Mouse (Mus musculus) testis, postnatal 10 days (tissue): ENCODE results near the gene Rnase12.

Source experiments
- DNase-seq: peaks from one replicate; pipeline ENCODE4 v3.0.0; 2021; ENCODE audit warnings: low spot score

Rnase12 gene

GRCm38 (mm10) chr14:51085086-51085485, 27.6 kb upstream of the Rnase12 start:
- DNase-seq = no peak

- no peak for DNase-seq
Measured at GRCm38 (mm10) chr14:51083805-51084204, 26.3 kb upstream of the Rnase12 start.

GRCm38 (mm10) chr14:51082599-51083581, 25.4 kb upstream of the Rnase12 start:
- peak; percentile 61 for DNase-seq

- DNase-seq = no peak
Measured at GRCm38 (mm10) chr14:51081035-51081434, 23.6 kb upstream of the Rnase12 start.

- DNase-seq = no peak
Measured at GRCm38 (mm10) chr14:51079180-51079579, 21.7 kb upstream of the Rnase12 start.

- DNase-seq = no peak
Measured at GRCm38 (mm10) chr14:51074335-51074734, 16.9 kb upstream of the Rnase12 start, which contains the start of gene Olfr750. Olfr750 (minus strand) TSS chr14:51074435.

- peak; percentile 58 for DNase-seq
Measured at GRCm38 (mm10) chr14:51069617-51070016, 12.2 kb upstream of the Rnase12 start.

GRCm38 (mm10) chr14:51068956-51069355, 11.5 kb upstream of the Rnase12 start:
- no peak for DNase-seq

GRCm38 (mm10) chr14:51060761-51061160, 3.3 kb upstream of the Rnase12 start:
- no peak for DNase-seq

GRCm38 (mm10) chr14:51054243-51055237, 2.9 kb downstream of the Rnase12 start:
- DNase-seq = no peak

GRCm38 (mm10) chr14:51053176-51053575, 4.3 kb downstream of the Rnase12 start:
- no peak for DNase-seq

GRCm38 (mm10) chr14:51051941-51052340, 5.5 kb downstream of the Rnase12 start:
- no peak for DNase-seq

- no peak for DNase-seq
Measured at GRCm38 (mm10) chr14:51050063-51050462, 7.4 kb downstream of the Rnase12 start, which contains the start of gene Rnase11. Rnase11 (minus strand) TSS chr14:51050163.

- no peak for DNase-seq
Measured at GRCm38 (mm10) chr14:51047846-51048245, 9.6 kb downstream of the Rnase12 start.

GRCm38 (mm10) chr14:51041769-51042168, 15.7 kb downstream of the Rnase12 start, which contains the start of gene Rnase9:
Rnase9 (minus strand) TSS chr14:51041869.
- no peak for DNase-seq

- DNase-seq = no peak
Measured at GRCm38 (mm10) chr14:51036214-51036613, 21.2 kb downstream of the Rnase12 start.

- DNase-seq = no peak
Measured at GRCm38 (mm10) chr14:51035206-51035605, 22.3 kb downstream of the Rnase12 start.

GRCm38 (mm10) chr14:51027387-51028155, 29.9 kb downstream of the Rnase12 start:
- DNase-seq = peak; percentile 45

GRCm38 (mm10) chr14:51026391-51027133, 30.9 kb downstream of the Rnase12 start:
- DNase-seq = peak; percentile 64

- DNase-seq = no peak
Measured at GRCm38 (mm10) chr14:51024820-51025219, 32.6 kb downstream of the Rnase12 start.

GRCm38 (mm10) chr14:51023457-51023856, 34.0 kb downstream of the Rnase12 start:
- DNase-seq = no peak
